Mouse (Mus musculus): ENCODE data around the gene B020011L13Rik.
"Not testable (repeated sequence)": the region's sequence is repeated elsewhere in the genome, so short reads cannot be mapped to it uniquely, and the experiment has no call there.

Gene B020011L13Rik

DNA sequence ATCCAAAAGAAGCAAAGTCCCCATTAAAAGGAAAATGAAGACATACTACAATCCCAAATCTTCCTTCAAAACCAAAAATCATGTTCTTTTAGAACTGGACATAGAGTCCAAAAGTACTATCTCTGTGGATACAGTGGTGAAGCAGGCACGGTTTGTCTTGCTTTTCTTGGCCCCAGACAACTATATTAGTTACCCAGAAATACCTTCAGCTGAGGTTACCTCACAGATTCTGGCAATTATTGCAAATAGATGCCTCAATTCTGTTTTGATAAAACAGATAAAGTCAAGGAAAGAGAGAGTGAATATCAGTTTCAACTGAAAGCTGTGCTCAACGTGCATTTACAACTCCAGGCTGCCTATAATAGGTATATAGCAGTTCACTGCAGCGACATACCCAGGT, at the start of gene B020011L13Rik:
TSS of gene B020011L13Rik (plus strand) at position 301 of the 400 bp plus-strand sequence.
- DNase-seq (ENCODE audit: low spot score) = not testable (repeated sequence)

DNA sequence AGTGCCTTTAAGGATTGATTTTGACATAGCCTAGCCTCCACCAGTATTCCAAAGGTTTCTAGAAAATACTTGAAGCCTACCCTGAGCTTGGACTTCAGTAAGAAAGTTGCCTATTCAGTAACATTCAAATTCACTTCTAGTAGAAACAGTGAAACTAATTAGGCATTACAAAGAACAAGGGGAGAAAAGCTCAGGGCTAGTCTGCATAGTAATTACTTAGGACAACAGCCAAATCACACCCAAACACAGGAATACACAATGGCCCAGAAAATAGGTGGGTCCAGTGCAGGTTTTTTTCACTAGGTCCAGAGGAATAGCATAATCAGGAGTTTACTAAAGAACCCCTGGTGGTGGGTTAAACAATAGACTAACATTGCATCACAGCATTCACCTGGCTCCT, 35.3 kb downstream of the B020011L13Rik start:
- not testable (repeated sequence) for DNase-seq (ENCODE audit: low spot score)

DNA sequence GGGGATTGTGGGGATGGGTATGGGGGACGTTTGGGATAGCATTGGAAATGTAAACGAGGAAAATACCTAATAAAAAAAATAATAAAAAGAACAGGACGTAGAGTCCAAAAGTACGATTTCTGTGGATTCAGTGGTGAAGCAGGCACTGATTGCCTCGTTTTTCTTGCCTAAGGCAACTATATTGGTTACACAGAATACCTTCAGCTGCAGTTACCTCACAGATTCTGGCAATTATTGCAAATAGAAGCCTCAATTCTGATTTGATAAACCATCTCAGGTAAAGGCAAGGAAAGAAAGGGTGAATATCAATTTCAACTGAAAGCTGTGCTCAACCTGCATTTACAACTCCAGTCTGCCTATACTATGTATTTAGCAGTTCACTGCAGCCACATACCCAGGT, 48.8 kb downstream of the B020011L13Rik start, which contains the start of gene Gm28360:
TSS of gene Gm28360 (plus strand) at position 301 of the 400 bp plus-strand sequence.
- DNase-seq (ENCODE audit: low spot score) = not testable (repeated sequence)

DNA sequence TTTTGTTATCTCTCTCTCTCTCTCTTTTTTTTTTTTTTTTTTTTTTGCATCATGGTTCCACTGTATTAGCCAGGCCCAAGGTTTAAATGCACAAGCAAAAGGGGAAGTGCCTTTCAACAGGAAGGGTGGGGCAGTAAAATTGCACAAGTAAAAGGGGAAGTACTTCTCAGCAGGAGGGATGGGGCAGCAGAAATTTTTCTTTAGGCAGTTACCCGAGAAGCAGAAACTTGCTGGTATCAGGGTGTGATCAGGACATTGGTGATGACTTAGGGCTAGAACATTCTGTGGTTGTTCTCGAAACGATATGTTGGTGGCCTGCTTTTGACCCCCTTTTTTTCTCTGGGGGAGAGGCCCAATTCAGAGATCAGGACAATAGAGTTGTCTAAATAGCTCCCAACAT, 70.8 kb downstream of the B020011L13Rik start:
- not testable (repeated sequence) for DNase-seq (ENCODE audit: low spot score)

All from embryo, embryonic 10 days (tissue).